Mouse (Mus musculus) liver, embryonic 14.5 days (tissue): Measurements from ENCODE around the gene Fem1a.

Source experiments
- CTCF ChIP-seq: IDR thresholded peaks from 2 replicates; pipeline ENCODE4 v1.5.1; 2016; ENCODE audit warnings: antibody characterized with exemption, low read depth, control low read depth
- EP300 ChIP-seq: IDR thresholded peaks from 2 replicates; pipeline ENCODE4 v1.6.1; 2016; ENCODE audit warnings: antibody characterized with exemption, low read depth

DNA sequence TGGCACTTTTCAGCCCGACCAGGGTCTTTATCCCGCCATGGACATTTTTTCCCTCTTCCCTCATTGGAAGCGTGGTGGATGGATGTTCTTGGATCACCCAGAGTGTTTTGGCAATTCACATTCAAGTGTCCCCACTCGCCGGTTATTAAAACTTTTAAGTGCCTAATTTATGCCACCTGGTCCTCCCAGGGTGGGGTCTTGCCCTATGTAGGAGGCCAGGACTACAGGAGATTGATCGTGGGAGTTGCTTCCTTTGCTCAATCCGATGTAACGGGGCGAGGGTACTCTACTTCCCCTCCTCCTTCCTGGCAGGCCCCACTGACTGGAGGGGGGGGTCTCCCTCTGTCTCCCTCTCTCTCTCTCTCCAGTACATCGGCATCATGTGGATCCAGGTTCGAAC lies 48.1 kb downstream of the Fem1a start:
- TF ChIP-seq CTCF (no peak), EP300 (no peak)
